Mouse (Mus musculus): ENCODE results near the gene Kcnma1. TPM values are rescaled to one million over a fixed set of nuclear protein-coding genes. Genes with fewer than 3 reads are reported as not detected.

Kcnma1 gene
- polyA plus RNA-seq, 1 experiment: 3.0 TPM

GRCm38 (mm10) chr14:23378351-23379087, 635.8 kb downstream of the Kcnma1 start:
- TF ChIP-seq POLR2A (IDR thresholded peaks at IDR 0.05; ENCODE audit: control insufficient read depth, low read depth, low read length) (no peak), CTCF (IDR thresholded peaks at IDR 0.05; ENCODE audit: control insufficient read depth, insufficient read depth, insufficient replicate concordance, low read depth, low read length) (no peak)
- Histone ChIP-seq H3K4me3 (ENCODE audit: control insufficient read depth, low read depth, low read length) (no peak overlapping the region), H3K27ac (ENCODE audit: control insufficient read depth, insufficient read depth, low read depth, low read length) (no peak overlapping the region)

DNA sequence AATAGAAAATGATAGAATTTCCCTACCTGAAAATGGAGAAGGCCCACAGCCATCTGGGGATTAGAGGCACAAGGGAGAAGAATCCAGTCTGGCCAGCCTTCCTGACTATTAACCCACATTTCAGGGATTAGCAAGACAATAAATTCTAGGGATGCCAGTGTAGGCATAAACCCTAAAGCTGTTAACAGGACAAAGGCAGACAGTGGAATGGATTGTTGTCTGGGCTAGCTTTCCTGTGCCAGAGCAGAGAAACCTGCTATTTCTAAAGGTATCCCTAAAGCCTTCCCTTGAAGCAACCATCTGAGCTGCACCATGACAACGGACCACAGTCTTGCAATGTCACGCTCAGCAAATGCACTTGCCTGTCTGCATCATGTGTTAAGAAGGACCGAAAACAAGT, 642.3 kb downstream of the Kcnma1 start:
- H3K4me3 ChIP-seq (ENCODE audit: control insufficient read depth, low read depth, low read length): no peak overlapping the region
- TF ChIP-seq CTCF (IDR thresholded peaks at IDR 0.05; ENCODE audit: control insufficient read depth, insufficient read depth, insufficient replicate concordance, low read depth, low read length): no peak
- no peak for TF ChIP-seq POLR2A (IDR thresholded peaks at IDR 0.05; ENCODE audit: control insufficient read depth, low read depth, low read length)
- no peaks in the 10 kb centered on the region for H3K27me3 ChIP-seq (ENCODE audit: control insufficient read depth, insufficient read depth, low read length)
- H3K36me3 ChIP-seq (ENCODE audit: control insufficient read depth, insufficient read depth, low read length): no peaks in the 10 kb centered on the region
- no peaks in the 10 kb centered on the region for H3K4me1 ChIP-seq (ENCODE audit: control insufficient read depth, insufficient read depth, low read length)
- H3K27ac ChIP-seq (ENCODE audit: control insufficient read depth, insufficient read depth, low read depth, low read length): no peak overlapping the region

More at GRCm38 (mm10) chr14:23378351-23379087, 635.8 kb downstream of the Kcnma1 start:
- no peaks in the 10 kb centered on the region for H3K27me3 ChIP-seq (ENCODE audit: control insufficient read depth, insufficient read depth, low read length)
- H3K4me1 ChIP-seq (ENCODE audit: control insufficient read depth, insufficient read depth, low read length): no peaks in the 10 kb centered on the region
- no peaks in the 10 kb centered on the region for H3K36me3 ChIP-seq (ENCODE audit: control insufficient read depth, insufficient read depth, low read length)

- Histone ChIP-seq H3K36me3 (ENCODE audit: control insufficient read depth, insufficient read depth, low read length) (no peaks in the 10 kb centered on the region), H3K4me1 (ENCODE audit: control insufficient read depth, insufficient read depth, low read length) (no peaks in the 10 kb centered on the region), H3K27ac (ENCODE audit: control insufficient read depth, insufficient read depth, low read depth, low read length) (no peak overlapping the region), H3K4me3 (ENCODE audit: control insufficient read depth, low read depth, low read length) (no peak overlapping the region), H3K27me3 (ENCODE audit: control insufficient read depth, insufficient read depth, low read length) (no peaks in the 10 kb centered on the region)
- no peak for TF ChIP-seq POLR2A (IDR thresholded peaks at IDR 0.05; ENCODE audit: control insufficient read depth, low read depth, low read length)
Measured at GRCm38 (mm10) chr14:23360491-23360995, 653.7 kb downstream of the Kcnma1 start.

GRCm38 (mm10) chr14:23358776-23359175, 655.5 kb downstream of the Kcnma1 start:
- Histone ChIP-seq H3K27ac (ENCODE audit: control insufficient read depth, insufficient read depth, low read depth, low read length) (no peak overlapping the region), H3K27me3 (ENCODE audit: control insufficient read depth, insufficient read depth, low read length) (no peaks in the 10 kb centered on the region), H3K36me3 (ENCODE audit: control insufficient read depth, insufficient read depth, low read length) (no peaks in the 10 kb centered on the region), H3K4me1 (ENCODE audit: control insufficient read depth, insufficient read depth, low read length) (no peaks in the 10 kb centered on the region), H3K4me3 (ENCODE audit: control insufficient read depth, low read depth, low read length) (no peak overlapping the region)
- TF ChIP-seq POLR2A (IDR thresholded peaks at IDR 0.05; ENCODE audit: control insufficient read depth, low read depth, low read length): no peak
- TF ChIP-seq CTCF (IDR thresholded peaks at IDR 0.05; ENCODE audit: control insufficient read depth, insufficient read depth, insufficient replicate concordance, low read depth, low read length): no peak

GRCm38 (mm10) chr14:23357529-23358278, 656.6 kb downstream of the Kcnma1 start:
- Histone ChIP-seq H3K4me1 (ENCODE audit: control insufficient read depth, insufficient read depth, low read length) (no peaks in the 10 kb centered on the region), H3K27me3 (ENCODE audit: control insufficient read depth, insufficient read depth, low read length) (no peaks in the 10 kb centered on the region), H3K4me3 (ENCODE audit: control insufficient read depth, low read depth, low read length) (no peak overlapping the region), H3K36me3 (ENCODE audit: control insufficient read depth, insufficient read depth, low read length) (no peaks in the 10 kb centered on the region), H3K27ac (ENCODE audit: control insufficient read depth, insufficient read depth, low read depth, low read length) (no peak overlapping the region)
- TF ChIP-seq CTCF (IDR thresholded peaks at IDR 0.05; ENCODE audit: control insufficient read depth, insufficient read depth, insufficient replicate concordance, low read depth, low read length) (no peak), POLR2A (IDR thresholded peaks at IDR 0.05; ENCODE audit: control insufficient read depth, low read depth, low read length) (no peak)

DNA sequence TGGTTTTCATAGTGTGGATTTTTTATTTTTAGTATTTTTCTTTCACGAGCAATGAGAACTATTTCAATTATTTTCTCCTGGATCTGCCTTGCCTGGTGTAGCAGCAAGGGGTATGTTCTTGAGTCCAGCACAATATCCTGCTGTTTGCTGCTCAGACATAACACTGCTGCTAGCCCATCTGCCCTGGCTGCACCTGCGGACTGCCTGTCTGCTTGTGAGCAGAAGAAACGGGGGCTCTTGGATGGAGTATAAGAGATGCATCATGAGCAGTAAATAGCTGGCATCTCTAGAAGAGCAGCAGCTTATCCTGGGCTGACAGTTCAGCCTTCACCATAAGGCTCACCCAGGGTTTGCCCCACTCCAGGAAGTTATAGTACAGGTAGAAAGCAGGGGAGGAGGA, 687.5 kb downstream of the Kcnma1 start:
- Histone ChIP-seq H3K36me3 (ENCODE audit: control insufficient read depth, insufficient read depth, low read length) (no peaks in the 10 kb centered on the region), H3K27me3 (ENCODE audit: control insufficient read depth, insufficient read depth, low read length) (no peaks in the 10 kb centered on the region), H3K4me1 (ENCODE audit: control insufficient read depth, insufficient read depth, low read length) (no peaks in the 10 kb centered on the region), H3K4me3 (ENCODE audit: control insufficient read depth, low read depth, low read length) (no peak overlapping the region), H3K27ac (ENCODE audit: control insufficient read depth, insufficient read depth, low read depth, low read length) (no peak overlapping the region)
- TF ChIP-seq POLR2A (IDR thresholded peaks at IDR 0.05; ENCODE audit: control insufficient read depth, low read depth, low read length) (no peak), CTCF (IDR thresholded peaks at IDR 0.05; ENCODE audit: control insufficient read depth, insufficient read depth, insufficient replicate concordance, low read depth, low read length) (no peak)

DNA sequence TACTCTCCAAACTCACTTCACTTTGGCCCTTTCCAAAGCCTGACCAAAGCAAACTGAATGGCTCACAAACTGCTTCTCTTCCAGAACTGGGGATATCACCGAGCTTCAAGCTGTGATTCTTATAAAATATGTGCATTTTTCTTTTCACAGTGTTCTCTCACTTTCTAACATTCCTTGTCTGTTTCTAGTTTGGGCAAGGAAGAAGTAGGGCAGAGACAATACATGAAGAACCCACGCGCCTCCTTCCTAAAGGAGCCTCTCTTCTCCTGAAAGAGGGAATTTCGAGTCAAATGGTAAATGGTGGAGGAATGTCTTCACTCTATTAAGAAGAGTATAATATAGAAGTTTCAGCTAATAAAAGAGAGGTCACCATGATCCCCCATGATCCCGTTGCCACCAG, 709.0 kb downstream of the Kcnma1 start:
- no peaks in the 10 kb centered on the region for H3K4me1 ChIP-seq (ENCODE audit: control insufficient read depth, insufficient read depth, low read length)
- no peak overlapping the region for H3K4me3 ChIP-seq (ENCODE audit: control insufficient read depth, low read depth, low read length)
- no peaks in the 10 kb centered on the region for H3K36me3 ChIP-seq (ENCODE audit: control insufficient read depth, insufficient read depth, low read length)
- no peak overlapping the region for H3K27ac ChIP-seq (ENCODE audit: control insufficient read depth, insufficient read depth, low read depth, low read length)
- TF ChIP-seq POLR2A (IDR thresholded peaks at IDR 0.05; ENCODE audit: control insufficient read depth, low read depth, low read length) (no peak), CTCF (IDR thresholded peaks at IDR 0.05; ENCODE audit: control insufficient read depth, insufficient read depth, insufficient replicate concordance, low read depth, low read length) (no peak)
- H3K27me3 ChIP-seq (ENCODE audit: control insufficient read depth, insufficient read depth, low read length): no peaks in the 10 kb centered on the region

Data from testis, adult 2 months (tissue).